Mouse (Mus musculus): ENCODE results near the gene Hoxb5. TPM values are rescaled to one million over a fixed set of nuclear protein-coding genes. Genes with fewer than 3 reads are reported as not detected.

The Hoxb5 gene
- polyA plus RNA-seq, 1 experiment from 2014 or later = 33.1 TPM

DNA sequence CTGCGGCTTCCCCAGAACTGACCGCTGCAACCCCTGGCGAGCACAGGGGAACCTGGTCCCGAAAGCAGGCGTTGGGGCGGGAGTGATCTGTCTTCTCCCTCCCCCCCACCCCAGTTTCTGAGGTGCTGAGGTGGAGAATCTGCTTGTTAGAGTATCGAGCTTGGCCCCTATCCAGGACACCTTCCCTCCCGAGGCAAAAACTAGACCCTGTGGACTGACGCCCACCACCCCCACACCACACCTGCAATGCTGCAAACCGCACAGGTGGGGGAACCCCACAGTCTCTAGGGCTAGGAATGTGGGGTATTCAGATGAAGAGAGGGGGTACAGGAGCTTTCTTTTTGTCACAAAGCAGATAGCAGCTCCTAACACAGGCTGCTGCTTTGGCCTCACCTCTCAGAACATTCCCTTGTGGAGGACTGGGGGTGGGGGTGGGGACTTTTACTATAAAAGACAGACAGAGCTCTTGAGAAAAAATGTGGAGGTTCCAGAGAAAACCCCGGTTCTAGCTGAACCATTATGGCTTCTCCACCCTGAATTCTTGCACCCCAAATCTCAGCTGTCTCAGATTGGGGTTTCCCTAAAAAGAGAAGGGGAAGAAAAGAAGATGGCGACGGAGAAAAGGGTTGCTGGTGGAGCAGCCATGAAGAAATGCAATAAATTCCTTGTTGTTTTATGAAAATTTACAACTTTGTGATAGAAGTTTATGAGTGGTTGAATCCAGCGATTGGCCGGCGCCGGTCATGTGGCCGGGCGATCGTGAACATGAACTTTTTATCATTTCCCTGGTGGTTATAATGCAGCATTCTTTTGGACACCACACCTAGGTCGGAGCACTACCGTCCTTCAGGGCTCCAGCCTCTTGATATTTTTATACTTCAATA is 11.2 kb upstream of the Hoxb5 start, which contains the start of gene Hoxb6:
Gene Hoxb6 (plus strand): TSS at position 796 of the 884 bp plus-strand sequence.
- Histone ChIP-seq H3K4me2 (replicated peaks; ENCODE audit: low read depth, low read length) (no peak within 1 kb of the TSS), H3K9ac (ENCODE audit: low read depth, low read length) (no peak within 1 kb of the TSS), H3K27ac (ENCODE audit: low read depth, low read length) (no peak within 1 kb of the TSS), H3K9me3 (ENCODE audit: control insufficient read depth, low read length) (no peaks in the 10 kb centered on the region), H3K4me3 (ENCODE audit: low read depth, low read length) (peak within 1 kb of the TSS; percentile 16), H3K36me3 (ENCODE audit: control insufficient read depth, insufficient read depth, low read length) (no peaks in the 10 kb centered on the region), H3K27me3 (ENCODE audit: control insufficient read depth, insufficient read depth, low read length) (peaks cover 97% of the 10 kb centered on the region), H3K4me1 (replicated peaks; ENCODE audit: control insufficient read depth, insufficient read depth, low read length) (no peaks in the 10 kb centered on the region; the same call in 1 of the 2 replicates)
- no peak for DNase-seq (ENCODE audit: low spot score)
- 3% methylated on average over 22 of the region's 22 CpGs for WGBS
- ATAC-seq (ENCODE audit: low FRiP score) = no peak

DNA sequence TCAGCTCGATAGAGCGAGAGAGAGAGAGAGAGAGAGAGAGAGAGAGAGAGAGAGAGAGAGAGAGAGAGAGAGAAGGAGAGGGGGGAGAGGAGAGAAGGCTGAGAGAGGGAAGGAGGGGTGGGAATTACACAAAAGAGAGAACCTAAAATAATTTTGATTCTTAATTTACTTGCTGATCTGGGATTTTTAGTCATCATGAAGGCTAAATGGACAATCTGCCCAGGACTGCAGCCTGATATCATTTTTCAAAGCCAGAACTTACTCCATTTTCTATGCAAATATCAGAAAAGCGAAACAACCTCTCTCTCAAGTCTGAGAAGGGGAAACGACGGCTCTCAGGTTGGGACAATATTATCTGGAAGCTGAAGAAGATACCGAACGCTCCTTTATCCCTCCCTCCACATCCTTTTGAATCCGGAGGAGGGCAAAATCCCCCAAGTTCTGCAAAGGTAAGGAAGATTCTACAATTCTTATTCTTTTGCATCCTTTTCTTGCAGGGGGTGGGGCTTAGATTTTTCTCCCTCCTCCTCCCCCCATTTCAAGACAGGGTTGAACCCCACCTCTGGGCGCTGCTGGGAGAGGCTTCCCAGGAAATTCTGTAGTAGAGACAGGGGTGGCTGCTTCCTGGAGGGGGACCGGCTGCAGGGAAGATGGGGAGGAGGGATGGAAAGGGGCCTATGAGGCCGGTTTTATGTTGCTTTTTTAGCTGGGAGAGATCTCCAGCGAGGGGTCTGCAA is 10.4 kb upstream of the Hoxb5 start:
- H3K4me3 ChIP-seq (ENCODE audit: low read depth, low read length) = peak overlapping the region; percentile 16
- DNase-seq (ENCODE audit: low spot score) (no peak), ATAC-seq (ENCODE audit: low FRiP score) (no peak)
- no peak overlapping the region for H3K4me2 ChIP-seq (replicated peaks; ENCODE audit: low read depth, low read length)
- H3K9ac ChIP-seq (ENCODE audit: low read depth, low read length) = no peak overlapping the region
- WGBS = under 1% methylated on average over 12 of the region's 12 CpGs
- no peaks in the 10 kb centered on the region for H3K9me3 ChIP-seq (ENCODE audit: control insufficient read depth, low read length)
- no peaks in the 10 kb centered on the region for H3K4me1 ChIP-seq (replicated peaks; ENCODE audit: control insufficient read depth, insufficient read depth, low read length)
- no peaks in the 10 kb centered on the region for H3K36me3 ChIP-seq (ENCODE audit: control insufficient read depth, insufficient read depth, low read length)
- peaks cover 97% of the 10 kb centered on the region for H3K27me3 ChIP-seq (ENCODE audit: control insufficient read depth, insufficient read depth, low read length)
- H3K27ac ChIP-seq (ENCODE audit: low read depth, low read length) = no peak overlapping the region

DNA sequence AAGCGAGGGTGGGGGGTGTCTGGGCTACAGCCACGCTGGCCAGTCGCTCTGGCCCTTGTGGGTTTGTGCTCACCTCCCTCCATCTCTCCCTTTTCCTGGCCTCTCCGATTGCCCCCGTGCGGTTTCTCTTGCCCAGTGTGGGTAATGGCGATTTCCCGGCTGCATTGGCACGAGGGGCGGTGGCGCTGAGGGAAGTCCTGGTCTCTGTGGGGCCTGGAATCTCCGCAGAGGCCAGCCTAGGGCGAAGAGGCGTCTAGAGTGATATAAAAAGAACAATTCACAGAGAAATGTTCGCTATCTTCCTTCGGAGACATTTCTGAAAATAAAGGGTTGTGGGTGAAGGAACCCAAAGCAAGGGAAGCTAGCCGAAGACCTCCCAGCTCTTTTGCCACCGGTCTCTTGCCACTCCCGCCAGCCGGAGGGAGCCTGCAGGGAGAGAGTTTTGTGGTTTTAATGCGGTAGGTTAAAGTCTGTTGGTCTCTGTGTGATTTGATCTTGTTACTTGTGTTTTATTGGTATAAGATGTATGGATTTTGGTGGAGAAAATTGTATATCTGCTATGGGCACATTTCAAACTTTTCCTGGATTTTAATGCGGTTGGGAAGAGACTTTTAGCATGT is 9.7 kb upstream of the Hoxb5 start:
- H3K9ac ChIP-seq (ENCODE audit: low read depth, low read length) = peak overlapping the region; percentile 41; the same call in 1 of the 2 replicates

DNA sequence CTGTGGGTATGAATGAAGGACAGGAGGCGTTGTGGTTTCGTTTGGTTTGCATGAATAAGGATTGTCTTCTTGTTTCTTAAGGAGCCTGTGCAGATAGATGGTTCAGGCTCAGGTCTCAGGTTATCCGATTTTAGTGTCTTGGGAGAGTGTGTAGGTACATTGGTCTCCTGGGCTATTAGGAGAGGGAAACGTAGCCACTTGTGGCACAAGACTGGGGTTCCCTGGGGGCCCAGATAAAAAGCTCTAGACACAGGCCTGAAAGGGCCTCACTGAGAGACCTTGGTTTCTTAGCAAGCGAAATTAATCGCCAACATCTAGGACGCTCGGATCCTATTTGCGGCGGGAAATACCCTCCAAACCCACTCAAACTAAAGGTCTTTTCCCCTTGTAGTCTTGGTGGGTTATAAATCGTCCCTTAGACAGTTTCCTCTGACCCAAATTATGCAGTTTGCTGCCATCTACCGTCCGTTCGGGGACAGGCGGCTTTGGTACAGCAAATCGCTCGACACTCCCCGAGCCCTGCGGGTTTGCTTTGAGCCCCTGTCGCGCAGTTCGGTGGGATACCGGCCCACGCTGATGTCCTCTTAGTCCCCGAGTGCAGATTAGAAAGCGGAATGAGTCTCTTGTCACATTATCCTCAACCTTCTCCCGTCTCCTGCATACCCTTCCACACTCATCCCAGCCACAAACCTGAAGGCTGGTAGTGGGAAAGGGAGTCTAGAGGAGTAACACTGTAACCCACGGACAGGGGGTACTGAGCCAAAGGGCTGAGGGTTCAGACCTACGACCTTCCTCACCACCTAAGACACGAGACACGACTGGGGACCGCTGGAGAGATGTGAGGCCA is 8.7 kb upstream of the Hoxb5 start:
- no peak overlapping the region for H3K9ac ChIP-seq (ENCODE audit: low read depth, low read length)
- peaks cover 96% of the 10 kb centered on the region for H3K27me3 ChIP-seq (ENCODE audit: control insufficient read depth, insufficient read depth, low read length)
- peak overlapping the region; percentile 8; the same call in 1 of the 2 replicates for H3K4me3 ChIP-seq (ENCODE audit: low read depth, low read length)
- no peaks in the 10 kb centered on the region for H3K9me3 ChIP-seq (ENCODE audit: control insufficient read depth, low read length)
- peak; percentile 91 for DNase-seq (ENCODE audit: low spot score)
- no peaks in the 10 kb centered on the region for H3K4me1 ChIP-seq (replicated peaks; ENCODE audit: control insufficient read depth, insufficient read depth, low read length)
- ATAC-seq (ENCODE audit: low FRiP score) = no peak
- no peak overlapping the region for H3K4me2 ChIP-seq (replicated peaks; ENCODE audit: low read depth, low read length)
- 1% methylated on average over 32 of the region's 32 CpGs for WGBS
- H3K36me3 ChIP-seq (ENCODE audit: control insufficient read depth, insufficient read depth, low read length) = no peaks in the 10 kb centered on the region
- H3K27ac ChIP-seq (ENCODE audit: low read depth, low read length) = no peak overlapping the region

More for the DNA sequence above, 9.7 kb upstream of the Hoxb5 start:
- Histone ChIP-seq H3K9me3 (ENCODE audit: control insufficient read depth, low read length) (no peaks in the 10 kb centered on the region), H3K27ac (ENCODE audit: low read depth, low read length) (no peak overlapping the region), H3K36me3 (ENCODE audit: control insufficient read depth, insufficient read depth, low read length) (no peaks in the 10 kb centered on the region), H3K4me1 (replicated peaks; ENCODE audit: control insufficient read depth, insufficient read depth, low read length) (no peaks in the 10 kb centered on the region), H3K4me2 (replicated peaks; ENCODE audit: low read depth, low read length) (no peak overlapping the region), H3K4me3 (ENCODE audit: low read depth, low read length) (peak overlapping the region; percentile 16), H3K27me3 (ENCODE audit: control insufficient read depth, insufficient read depth, low read length) (peaks cover 97% of the 10 kb centered on the region)
- no peak for DNase-seq (ENCODE audit: low spot score)
- no peak for ATAC-seq (ENCODE audit: low FRiP score)
- WGBS = under 1% methylated on average over 22 of the region's 22 CpGs

DNA sequence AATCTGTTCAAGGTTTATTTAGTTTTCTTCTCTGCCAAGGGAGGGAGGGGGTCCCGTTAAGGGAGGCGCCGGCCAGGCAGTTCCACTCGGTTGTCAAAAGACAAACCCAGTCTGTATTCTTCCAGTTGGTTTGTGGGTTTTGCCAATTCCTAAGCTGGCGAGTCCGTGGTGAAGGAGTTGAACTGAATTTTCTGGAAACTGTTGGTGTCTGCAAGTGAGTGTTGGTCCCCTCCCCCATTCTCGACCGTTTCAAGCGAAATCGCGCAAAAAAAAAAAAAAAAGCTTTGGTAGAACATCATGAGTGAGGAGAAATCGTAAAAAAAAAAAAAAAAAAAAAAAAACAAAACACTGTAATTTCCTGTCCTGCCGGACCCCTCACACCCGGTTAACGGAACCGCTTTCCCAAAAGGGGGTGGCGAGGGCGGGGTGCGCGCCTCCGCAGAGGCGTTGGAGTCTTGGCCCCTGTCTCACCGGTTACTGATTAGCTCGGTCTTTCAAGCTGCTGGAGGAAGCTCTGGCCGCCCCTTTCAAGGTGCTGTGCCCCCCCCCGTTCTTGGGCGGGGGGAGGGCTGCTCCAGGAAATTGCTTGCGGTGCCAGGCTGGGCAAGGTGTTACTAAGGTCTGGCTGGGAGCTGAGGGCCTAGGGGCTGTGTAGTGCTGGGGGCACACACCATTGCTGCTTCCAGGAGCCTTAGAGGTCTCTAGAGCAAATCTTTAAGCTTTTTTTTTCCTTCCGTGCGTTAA is 7.9 kb upstream of the Hoxb5 start:
- ATAC-seq (ENCODE audit: low FRiP score) (no peak), DNase-seq (ENCODE audit: low spot score) (no peak)
- H3K27me3 ChIP-seq (ENCODE audit: control insufficient read depth, insufficient read depth, low read length) = peaks cover 96% of the 10 kb centered on the region
- H3K4me1 ChIP-seq (replicated peaks; ENCODE audit: control insufficient read depth, insufficient read depth, low read length) = no peaks in the 10 kb centered on the region
- under 1% methylated on average over 30 of the region's 30 CpGs for WGBS
- peak overlapping the region; percentile 12; the same call in 1 of the 2 replicates for H3K4me3 ChIP-seq (ENCODE audit: low read depth, low read length)
- H3K9ac ChIP-seq (ENCODE audit: low read depth, low read length) = no peak overlapping the region
- no peaks in the 10 kb centered on the region for H3K36me3 ChIP-seq (ENCODE audit: control insufficient read depth, insufficient read depth, low read length)
- H3K4me2 ChIP-seq (replicated peaks; ENCODE audit: low read depth, low read length) = 0 out of 2 replicates have a peak overlapping the region, but pooled peaks have one; percentile 0
- no peak overlapping the region for H3K27ac ChIP-seq (ENCODE audit: low read depth, low read length)
- no peaks in the 10 kb centered on the region for H3K9me3 ChIP-seq (ENCODE audit: control insufficient read depth, low read length)

DNA sequence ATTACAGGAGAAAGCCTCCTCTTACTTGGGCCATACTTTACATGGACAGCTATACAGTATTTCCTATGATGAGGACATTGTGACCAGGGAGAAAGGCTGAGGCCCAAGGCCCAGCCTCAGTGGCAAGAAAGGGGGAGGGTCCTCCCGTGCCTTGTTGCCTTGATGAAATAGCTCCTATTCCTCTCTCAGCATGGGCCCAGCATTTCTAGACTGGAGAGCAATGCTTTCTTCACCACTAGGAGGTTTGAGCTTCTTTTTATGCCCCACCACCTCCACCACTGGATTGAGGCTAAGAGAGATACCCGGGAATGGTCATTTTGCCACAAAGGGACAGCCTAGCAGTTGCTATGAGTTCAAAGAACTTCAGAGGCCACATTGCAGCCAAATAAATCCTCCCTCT is 6.1 kb upstream of the Hoxb5 start:
- DNase-seq (ENCODE audit: low spot score) (no peak), ATAC-seq (ENCODE audit: low FRiP score) (no peak)
- Histone ChIP-seq H3K9me3 (ENCODE audit: control insufficient read depth, low read length) (no peaks in the 10 kb centered on the region), H3K4me3 (ENCODE audit: low read depth, low read length) (no peak overlapping the region), H3K4me1 (replicated peaks; ENCODE audit: control insufficient read depth, insufficient read depth, low read length) (no peaks in the 10 kb centered on the region), H3K9ac (ENCODE audit: low read depth, low read length) (no peak overlapping the region), H3K36me3 (ENCODE audit: control insufficient read depth, insufficient read depth, low read length) (no peaks in the 10 kb centered on the region), H3K27ac (ENCODE audit: low read depth, low read length) (no peak overlapping the region; the same call in 1 of the 2 replicates), H3K27me3 (ENCODE audit: control insufficient read depth, insufficient read depth, low read length) (peaks cover 97% of the 10 kb centered on the region), H3K4me2 (replicated peaks; ENCODE audit: low read depth, low read length) (no peak overlapping the region)
- WGBS = 2% methylated on average over 2 of the region's 2 CpGs

DNA sequence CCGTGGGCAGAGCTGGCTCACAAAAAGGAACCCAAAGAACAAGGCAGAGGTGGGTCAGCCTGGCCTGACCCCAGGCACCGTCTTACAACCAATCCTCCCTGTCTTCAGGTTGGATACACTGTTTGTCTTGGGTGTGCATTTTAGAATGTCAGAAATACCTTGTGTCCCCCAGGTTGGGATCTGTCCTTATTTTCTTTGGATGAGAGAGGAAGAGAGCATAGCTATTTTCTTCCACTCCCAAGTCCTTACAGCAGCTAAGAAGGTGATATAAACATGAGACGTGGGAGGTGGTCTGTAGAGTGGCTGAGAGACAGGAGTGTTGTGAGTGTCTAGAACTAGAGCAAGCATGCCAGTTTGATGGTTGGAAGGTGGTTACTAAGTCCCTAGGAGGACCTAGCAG is 5.7 kb upstream of the Hoxb5 start:
- Histone ChIP-seq H3K27me3 (ENCODE audit: control insufficient read depth, insufficient read depth, low read length) (peaks cover 97% of the 10 kb centered on the region), H3K4me3 (ENCODE audit: low read depth, low read length) (no peak overlapping the region)

More for the DNA sequence above, 5.7 kb upstream of the Hoxb5 start:
- H3K9ac ChIP-seq (ENCODE audit: low read depth, low read length) = no peak overlapping the region
- no peak overlapping the region for H3K4me2 ChIP-seq (replicated peaks; ENCODE audit: low read depth, low read length)
- H3K36me3 ChIP-seq (ENCODE audit: control insufficient read depth, insufficient read depth, low read length) = no peaks in the 10 kb centered on the region
- DNase-seq (ENCODE audit: low spot score) = no peak
- WGBS = 0% methylated on average over 3 of the region's 3 CpGs
- H3K4me1 ChIP-seq (replicated peaks; ENCODE audit: control insufficient read depth, insufficient read depth, low read length) = no peaks in the 10 kb centered on the region
- no peak for ATAC-seq (ENCODE audit: low FRiP score)
- no peaks in the 10 kb centered on the region for H3K9me3 ChIP-seq (ENCODE audit: control insufficient read depth, low read length)
- no peak overlapping the region; the same call in 1 of the 2 replicates for H3K27ac ChIP-seq (ENCODE audit: low read depth, low read length)

Measured in hindbrain, embryonic 11.5 days (tissue).